Mouse (Mus musculus): ENCODE measurements at regions not wholly inside any gene's neighbourhood (a gene's known extent, or its start where the extent isn't known, plus 50 kb on each side); places are given as distances from the start of the nearest gene placed in this dataset.

DNA sequence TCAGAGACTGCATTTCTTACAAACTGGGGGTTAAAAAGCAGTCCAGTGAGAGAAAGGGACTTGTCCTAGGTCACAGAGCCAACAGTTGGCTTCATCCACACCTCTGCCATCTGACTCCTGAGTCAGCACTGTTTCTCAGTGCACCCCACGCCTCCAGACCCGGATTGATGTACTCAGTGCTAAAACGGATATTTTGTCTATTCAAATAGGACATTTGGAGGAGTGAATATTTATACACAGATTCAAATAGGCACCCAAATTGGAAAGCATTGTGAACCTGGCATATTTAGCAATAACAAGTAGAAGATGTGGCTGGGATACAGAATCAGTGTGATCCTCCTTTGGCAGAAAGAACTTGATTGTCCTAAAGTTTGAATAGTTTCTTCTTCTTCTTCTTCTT, 154.5 kb upstream of the Nmur2 start:
- Histone ChIP-seq H3K4me3 (no peak overlapping the region), H3K27ac (no peak overlapping the region), H3K4me1 (replicated peaks) (peaks cover 4% of the 10 kb centered on the region; the same call in 1 of the 2 replicates), H3K4me2 (no peak overlapping the region), H3K9ac (no peak overlapping the region), H3K9me3 (no peaks in the 10 kb centered on the region), H3K36me3 (no peaks in the 10 kb centered on the region), H3K27me3 (no peaks in the 10 kb centered on the region)
- WGBS, result 90% methylated on average over 3 of the region's 3 CpGs
- no peak for ATAC-seq (ENCODE audit: low FRiP score)

DNA sequence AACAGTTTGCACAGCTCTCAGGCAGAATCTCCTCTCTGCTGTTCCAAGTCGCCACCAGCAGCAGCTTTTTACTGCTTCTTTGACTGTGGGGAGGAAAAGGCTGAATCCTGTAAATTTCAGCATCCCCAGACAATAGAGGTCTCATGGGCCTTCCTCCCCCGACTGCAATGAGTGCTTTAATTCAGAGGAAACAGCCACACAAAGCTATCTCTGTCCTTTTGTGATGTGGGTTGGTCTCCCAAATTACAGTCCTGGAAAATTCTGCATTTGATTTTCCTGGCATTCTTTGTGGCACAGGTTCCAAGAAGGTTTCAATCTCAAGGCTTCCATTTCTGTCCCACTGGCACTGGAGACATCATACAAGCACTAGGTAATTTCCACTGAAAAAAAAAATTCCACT, 152.6 kb upstream of the Nmur2 start:
- WGBS, result 55% methylated on average over 2 of the region's 2 CpGs
- no peaks in the 10 kb centered on the region for H3K9me3 ChIP-seq
- no peak overlapping the region for H3K27ac ChIP-seq
- H3K4me1 ChIP-seq (replicated peaks), result peaks cover 4% of the 10 kb centered on the region; the same call in 1 of the 2 replicates
- no peaks in the 10 kb centered on the region for H3K36me3 ChIP-seq
- no peak overlapping the region for H3K4me3 ChIP-seq
- no peak overlapping the region for H3K9ac ChIP-seq
- no peak overlapping the region for H3K4me2 ChIP-seq
- ATAC-seq (ENCODE audit: low FRiP score), result no peak
- no peaks in the 10 kb centered on the region for H3K27me3 ChIP-seq

- WGBS, result 91% methylated on average over 1 of the region's 1 CpGs
- H3K4me3 ChIP-seq, result no peak overlapping the region
- no peaks in the 10 kb centered on the region for H3K4me1 ChIP-seq (replicated peaks)
- no peaks in the 10 kb centered on the region for H3K9me3 ChIP-seq
- ATAC-seq (ENCODE audit: low FRiP score), result no peak
- no peak overlapping the region for H3K9ac ChIP-seq
- no peak overlapping the region for H3K27ac ChIP-seq
- H3K36me3 ChIP-seq, result no peaks in the 10 kb centered on the region
- H3K4me2 ChIP-seq, result no peak overlapping the region
- H3K27me3 ChIP-seq, result no peaks in the 10 kb centered on the region
Observed at GRCm38 (mm10) chr11:56173895-56174294, 133.1 kb upstream of the Nmur2 start.

DNA sequence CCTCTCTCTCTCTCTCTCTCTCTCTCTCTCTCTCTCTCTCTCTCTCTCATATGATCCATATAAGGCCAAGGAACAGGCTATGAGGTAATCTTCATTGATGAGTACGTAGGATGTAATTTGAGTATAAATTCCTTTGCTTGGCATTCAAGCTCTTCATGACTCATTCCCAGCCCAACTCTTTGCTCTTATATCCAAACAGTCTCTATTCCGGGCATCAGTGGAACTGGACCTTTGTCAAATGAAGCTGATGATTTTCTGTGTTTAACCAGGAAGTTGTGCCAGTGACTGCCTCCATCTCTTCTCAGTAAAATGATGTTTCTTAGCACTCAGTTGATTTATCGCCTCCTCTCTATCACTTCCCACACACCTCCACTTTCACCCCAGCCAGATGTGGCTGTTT, 132.4 kb upstream of the Nmur2 start:
- no peaks in the 10 kb centered on the region for H3K9me3 ChIP-seq
- 88% methylated on average over 3 of the region's 3 CpGs for WGBS
- H3K4me2 ChIP-seq, result no peak overlapping the region
- H3K27ac ChIP-seq, result no peak overlapping the region
- H3K4me1 ChIP-seq (replicated peaks), result no peaks in the 10 kb centered on the region
- no peaks in the 10 kb centered on the region for H3K36me3 ChIP-seq
- ATAC-seq (ENCODE audit: low FRiP score), result no peak
- H3K27me3 ChIP-seq, result no peaks in the 10 kb centered on the region
- H3K9ac ChIP-seq, result no peak overlapping the region
- H3K4me3 ChIP-seq, result no peak overlapping the region

DNA sequence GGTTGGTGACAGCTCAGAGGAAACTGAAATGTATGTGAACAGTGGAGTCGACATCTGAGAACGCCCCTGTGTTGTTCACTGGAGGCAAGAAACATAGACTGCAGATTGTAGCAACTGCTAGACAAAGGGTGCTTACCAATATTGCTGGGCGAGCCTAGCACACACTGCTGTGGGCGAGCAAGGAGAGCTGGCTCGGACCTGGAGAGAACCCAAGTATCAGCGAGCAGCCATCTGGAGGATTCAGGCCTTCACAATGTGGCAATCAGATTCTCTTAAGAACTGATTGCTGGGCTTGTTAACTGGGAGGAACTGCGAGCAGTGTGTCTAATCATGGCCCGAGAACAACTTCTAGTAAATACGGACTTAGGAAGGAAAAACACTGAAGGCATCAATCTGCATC, 128.8 kb upstream of the Nmur2 start:
- no peak overlapping the region for H3K4me2 ChIP-seq
- H3K27ac ChIP-seq, result no peak overlapping the region
- H3K4me3 ChIP-seq, result no peak overlapping the region
- H3K9me3 ChIP-seq, result no peaks in the 10 kb centered on the region
- H3K9ac ChIP-seq, result no peak overlapping the region
- no peaks in the 10 kb centered on the region for H3K4me1 ChIP-seq (replicated peaks)
- 76% methylated on average over 9 of the region's 9 CpGs for WGBS
- H3K27me3 ChIP-seq, result no peaks in the 10 kb centered on the region
- no peaks in the 10 kb centered on the region for H3K36me3 ChIP-seq
- ATAC-seq (ENCODE audit: low FRiP score), result no peak

DNA sequence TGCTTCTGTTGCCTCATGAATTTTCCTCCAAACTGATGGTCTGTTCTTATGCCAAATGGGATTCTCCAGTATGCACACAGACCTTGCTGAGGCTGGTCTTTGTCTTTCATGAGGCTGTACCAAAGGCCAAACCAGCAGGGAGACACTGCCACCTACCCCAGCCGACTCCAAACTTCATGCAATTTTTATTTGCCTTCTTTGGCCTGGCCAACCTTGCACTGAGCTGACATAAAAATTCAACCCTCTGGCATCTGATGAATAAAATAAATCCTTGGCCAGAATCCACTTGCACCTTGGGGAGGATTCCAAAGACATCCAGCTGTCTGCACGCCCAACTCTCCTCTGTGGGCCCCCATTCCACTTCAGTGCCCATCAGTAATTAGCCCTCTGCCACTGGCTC, 126.0 kb upstream of the Nmur2 start:
- Histone ChIP-seq H3K36me3 (no peaks in the 10 kb centered on the region), H3K27ac (no peak overlapping the region), H3K4me1 (replicated peaks) (no peaks in the 10 kb centered on the region), H3K27me3 (no peaks in the 10 kb centered on the region), H3K4me2 (no peak overlapping the region), H3K4me3 (no peak overlapping the region), H3K9me3 (no peaks in the 10 kb centered on the region), H3K9ac (no peak overlapping the region)
- 51% methylated on average over 2 of the region's 2 CpGs for WGBS
- no peak for ATAC-seq (ENCODE audit: low FRiP score)

DNA sequence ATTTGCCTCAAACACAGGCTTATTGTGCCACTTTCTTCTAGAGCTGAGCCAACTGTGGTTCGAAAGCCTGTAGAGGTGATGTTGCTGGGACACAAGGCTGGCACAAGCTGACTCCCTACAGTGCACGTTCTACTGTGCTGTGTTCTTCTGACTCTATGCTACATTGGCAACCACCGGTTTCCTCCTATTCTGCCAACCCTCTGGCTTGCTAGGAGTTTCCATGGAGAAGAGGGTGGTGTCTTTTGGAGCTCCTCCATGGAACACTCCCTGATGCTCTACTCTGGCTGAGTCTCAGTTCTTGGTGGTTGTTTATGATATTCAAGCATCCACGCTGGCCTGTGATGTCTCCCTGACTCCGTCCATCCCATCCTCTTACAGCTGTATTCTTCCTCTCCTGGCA, 124.9 kb upstream of the Nmur2 start:
- H3K4me1 ChIP-seq (replicated peaks), result no peaks in the 10 kb centered on the region
- H3K9me3 ChIP-seq, result no peaks in the 10 kb centered on the region
- WGBS, result 85% methylated on average over 5 of the region's 5 CpGs
- no peak overlapping the region for H3K9ac ChIP-seq
- no peaks in the 10 kb centered on the region for H3K36me3 ChIP-seq
- H3K27ac ChIP-seq, result no peak overlapping the region
- no peak overlapping the region for H3K4me2 ChIP-seq
- no peak overlapping the region for H3K4me3 ChIP-seq
- ATAC-seq (ENCODE audit: low FRiP score), result no peak
- H3K27me3 ChIP-seq, result no peaks in the 10 kb centered on the region

- Histone ChIP-seq H3K27ac (no peak overlapping the region), H3K4me2 (no peak overlapping the region), H3K9me3 (no peaks in the 10 kb centered on the region), H3K36me3 (no peaks in the 10 kb centered on the region), H3K9ac (no peak overlapping the region), H3K27me3 (peaks cover under 1% of the 10 kb centered on the region), H3K4me3 (no peak overlapping the region), H3K4me1 (replicated peaks) (0 out of 2 replicates have a peak, but pooled peaks cover 3% of the 10 kb centered on the region)
- ATAC-seq (ENCODE audit: low FRiP score), result no peak
- WGBS, result 61% methylated on average over 2 of the region's 2 CpGs
Observed at GRCm38 (mm10) chr11:56160286-56160685, 119.5 kb upstream of the Nmur2 start.

DNA sequence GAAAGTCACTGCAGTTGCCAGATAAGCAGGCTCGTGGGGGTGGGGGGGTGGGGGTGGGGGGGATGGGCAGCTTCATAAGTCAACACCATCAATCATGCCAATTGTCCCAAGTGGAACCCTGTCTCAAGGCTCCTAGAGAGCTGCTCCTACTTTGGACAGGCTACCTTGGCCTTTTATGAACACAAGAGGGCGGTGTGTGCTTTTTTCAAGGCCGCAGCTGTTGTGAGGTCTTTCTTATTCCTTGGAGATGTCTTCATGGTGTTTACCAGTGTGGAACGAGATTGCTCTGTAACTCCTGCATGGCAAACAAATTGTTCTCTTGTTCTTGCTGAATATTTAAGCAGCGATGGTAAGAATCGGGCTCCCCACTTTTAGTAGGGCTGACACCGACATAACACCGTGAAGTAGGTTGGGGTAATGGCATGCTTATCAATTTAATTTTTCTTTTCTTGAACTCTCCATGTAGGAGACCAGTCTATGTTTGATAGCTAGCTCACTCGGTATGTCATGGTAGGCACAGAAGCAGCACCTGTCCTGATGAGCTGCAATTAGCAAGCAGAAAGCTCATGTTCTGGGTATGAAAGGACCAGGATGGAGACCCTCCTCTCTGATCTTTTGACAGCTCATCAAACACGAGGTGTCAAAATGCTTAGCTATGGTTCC, 118.7 kb upstream of the Nmur2 start:
- H3K27ac ChIP-seq, result peak overlapping the region; percentile 61
- H3K4me1 ChIP-seq (replicated peaks), result 0 out of 2 replicates have a peak, but pooled peaks cover 3% of the 10 kb centered on the region
- WGBS, result 32% methylated on average over 10 of the region's 10 CpGs
- H3K9me3 ChIP-seq, result no peaks in the 10 kb centered on the region
- no peak overlapping the region for H3K4me3 ChIP-seq
- H3K27me3 ChIP-seq, result peaks cover 5% of the 10 kb centered on the region
- no peak overlapping the region for H3K9ac ChIP-seq
- ATAC-seq (ENCODE audit: low FRiP score), result peak; percentile 92
- H3K4me2 ChIP-seq, result peak overlapping the region; percentile 11; the same call in 1 of the 2 replicates
- H3K36me3 ChIP-seq, result no peaks in the 10 kb centered on the region

DNA sequence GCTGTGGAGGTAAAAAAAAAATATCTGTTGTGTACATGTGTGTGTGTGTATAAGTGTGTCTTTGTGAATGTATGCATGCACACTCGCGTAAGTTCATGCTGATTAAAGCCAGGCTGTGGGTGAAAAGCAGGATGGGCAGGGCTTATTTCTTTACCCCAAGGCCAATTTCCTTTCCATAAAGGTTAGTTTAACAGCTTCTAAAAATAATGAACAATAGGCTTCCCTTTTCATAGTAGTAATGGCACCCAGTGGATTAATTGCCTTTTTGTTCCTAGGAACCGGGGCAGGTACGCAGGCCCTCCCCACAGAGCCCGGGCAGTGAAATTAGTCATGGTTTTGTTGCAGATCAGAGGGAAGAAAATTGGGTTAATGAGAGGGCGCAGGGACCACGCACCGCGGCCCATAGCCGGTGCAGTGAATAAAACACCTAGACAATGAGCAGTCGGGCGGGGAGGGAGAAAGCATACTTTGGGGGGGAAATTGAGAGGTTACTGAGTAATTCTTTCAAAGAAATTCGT, 110.1 kb upstream of the Nmur2 start:
- Histone ChIP-seq H3K4me1 (replicated peaks) (peaks cover 7% of the 10 kb centered on the region), H3K9ac (peak overlapping the region; percentile 24; the same call in 1 of the 2 replicates), H3K9me3 (no peaks in the 10 kb centered on the region), H3K36me3 (no peaks in the 10 kb centered on the region), H3K27me3 (peaks cover 56% of the 10 kb centered on the region), H3K27ac (no peak overlapping the region), H3K4me2 (0 out of 2 replicates have a peak overlapping the region, but pooled peaks have one; percentile 8), H3K4me3 (no peak overlapping the region)
- ATAC-seq (ENCODE audit: low FRiP score), result no peak
- 11% methylated on average over 13 of the region's 13 CpGs for WGBS

- Histone ChIP-seq H3K27me3 (peaks cover 51% of the 10 kb centered on the region), H3K4me2 (no peak overlapping the region), H3K27ac (no peak overlapping the region), H3K9me3 (no peaks in the 10 kb centered on the region), H3K36me3 (no peaks in the 10 kb centered on the region), H3K4me1 (replicated peaks) (peaks cover 7% of the 10 kb centered on the region), H3K9ac (no peak overlapping the region), H3K4me3 (no peak overlapping the region)
- ATAC-seq (ENCODE audit: low FRiP score), result no peak
- WGBS, result 71% methylated on average over 1 of the region's 1 CpGs
Observed at GRCm38 (mm10) chr11:56149752-56150151, 108.9 kb upstream of the Nmur2 start.

DNA sequence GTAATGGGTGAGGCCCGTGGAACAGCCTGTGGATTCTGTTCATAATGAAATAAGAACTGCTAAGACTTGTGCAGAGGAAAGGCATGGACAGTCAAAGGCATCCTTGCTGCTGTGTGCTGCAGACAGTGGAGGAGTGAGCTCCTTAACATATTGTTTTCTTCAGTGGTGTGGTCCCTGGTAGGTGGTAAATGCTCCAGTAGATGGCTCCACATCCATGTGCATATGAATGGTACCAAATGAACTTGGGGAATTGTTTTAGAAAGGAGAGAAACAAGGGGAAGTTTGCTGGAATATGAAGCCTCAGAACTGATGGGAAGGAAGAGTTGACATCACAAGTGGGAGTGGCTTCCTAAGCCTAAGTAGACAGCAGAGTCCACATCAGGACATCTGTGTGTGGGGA, 108.1 kb upstream of the Nmur2 start:
- ATAC-seq (ENCODE audit: low FRiP score), result no peak
- Histone ChIP-seq H3K27me3 (peaks cover 53% of the 10 kb centered on the region), H3K9ac (no peak overlapping the region), H3K27ac (no peak overlapping the region), H3K4me3 (no peak overlapping the region), H3K36me3 (no peaks in the 10 kb centered on the region), H3K4me1 (replicated peaks) (peaks cover 7% of the 10 kb centered on the region), H3K9me3 (no peaks in the 10 kb centered on the region), H3K4me2 (no peak overlapping the region)
- 81% methylated on average over 1 of the region's 1 CpGs for WGBS

DNA sequence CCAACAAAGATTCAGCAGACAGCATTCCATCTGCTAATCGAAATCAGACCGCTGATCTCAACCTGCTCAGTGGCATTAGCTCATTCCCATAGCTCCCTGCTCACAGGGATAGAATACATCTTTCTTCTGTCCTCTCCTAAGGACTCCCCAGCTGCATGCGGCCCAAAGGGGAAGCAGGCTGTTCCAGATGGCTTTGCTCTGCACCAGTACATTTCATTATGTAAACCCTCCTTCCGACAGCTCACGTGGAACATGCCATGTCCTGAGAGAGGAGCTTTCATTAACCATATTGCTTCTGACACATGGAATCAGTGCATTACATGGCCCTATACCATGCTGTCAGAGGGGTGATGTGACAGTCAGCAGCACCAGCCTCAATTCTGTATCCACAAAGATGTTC, 105.9 kb upstream of the Nmur2 start:
- WGBS, result 55% methylated on average over 5 of the region's 5 CpGs
- H3K4me2 ChIP-seq, result no peak overlapping the region
- no peak for ATAC-seq (ENCODE audit: low FRiP score)
- no peaks in the 10 kb centered on the region for H3K36me3 ChIP-seq
- H3K9me3 ChIP-seq, result no peaks in the 10 kb centered on the region
- H3K27me3 ChIP-seq, result peaks cover 36% of the 10 kb centered on the region
- no peak overlapping the region; the same call in 1 of the 2 replicates for H3K27ac ChIP-seq
- H3K9ac ChIP-seq, result no peak overlapping the region
- H3K4me1 ChIP-seq (replicated peaks), result peaks cover 7% of the 10 kb centered on the region
- no peak overlapping the region for H3K4me3 ChIP-seq
